Mouse (Mus musculus): ENCODE measurements at regions not wholly inside any gene's neighbourhood (a gene's known extent, or its start where the extent isn't known, plus 50 kb on each side); places are given as distances from the start of the nearest gene placed in this dataset.

GRCm38 (mm10) chr19:26296360-26296759, 308.5 kb upstream of the Smarca2 start:
- TF ChIP-seq CTCF (IDR thresholded peaks at IDR 0.05; ENCODE audit: low read depth) (no peak), EP300 (IDR thresholded peaks at IDR 0.05; ENCODE audit: low read depth) (no peak)

Measured in heart, postnatal 0 days (tissue).